Mouse (Mus musculus) lung, postnatal 14 days (tissue): ENCODE data around the gene Cadps2.

ENCODE experiments used
- DNase-seq: peaks from one replicate; pipeline ENCODE4 v3.0.0; 2021

Cadps2 gene

DNA sequence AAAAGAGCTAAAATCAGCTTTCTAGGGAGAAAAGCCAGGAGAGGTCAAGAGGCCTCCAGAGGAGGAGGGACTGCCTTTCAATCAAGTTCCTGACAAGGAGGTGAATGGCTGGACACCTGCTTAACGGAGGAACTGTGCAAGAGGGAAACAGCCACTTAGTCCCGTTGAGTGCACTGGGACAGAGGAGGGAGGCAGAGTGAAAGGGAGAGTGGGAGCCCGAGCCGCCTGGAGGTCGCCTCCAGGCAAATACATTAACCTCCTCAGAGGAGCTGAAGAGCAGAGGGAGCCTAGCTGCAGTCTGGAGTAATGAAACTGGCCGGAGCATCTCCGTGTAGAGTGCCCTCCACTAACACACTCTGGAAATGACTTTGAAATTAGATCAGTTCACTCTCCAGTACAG lies 485.7 kb downstream of the Cadps2 start:
- no peak for DNase-seq

GRCm38 (mm10) chr6:23337411-23338063 lies 501.7 kb downstream of the Cadps2 start:
- no peak for DNase-seq

DNA sequence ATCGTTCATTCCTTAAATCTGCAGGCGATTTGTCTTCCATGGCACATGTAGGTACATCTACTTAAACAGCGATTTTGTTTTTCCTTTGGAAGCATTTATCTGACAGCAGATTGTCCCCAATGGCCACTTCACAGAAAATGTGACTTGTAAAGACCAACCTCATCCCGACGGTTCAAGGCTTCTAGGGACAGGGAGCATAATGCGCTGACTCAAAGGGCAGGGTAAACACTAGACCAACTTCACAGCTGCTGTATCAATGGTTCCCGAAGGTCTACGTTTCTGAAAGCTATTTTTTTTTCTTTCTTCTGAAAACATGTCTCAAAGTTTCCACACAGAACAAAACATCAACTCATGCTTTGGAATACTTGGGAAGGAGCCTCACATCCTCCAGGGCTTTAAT lies 524.3 kb downstream of the Cadps2 start:
- no peak for DNase-seq

- no peak for DNase-seq
These were observed 524.9 kb downstream of the Cadps2 start for GRCm38 (mm10) chr6:23314291-23314690.

DNA sequence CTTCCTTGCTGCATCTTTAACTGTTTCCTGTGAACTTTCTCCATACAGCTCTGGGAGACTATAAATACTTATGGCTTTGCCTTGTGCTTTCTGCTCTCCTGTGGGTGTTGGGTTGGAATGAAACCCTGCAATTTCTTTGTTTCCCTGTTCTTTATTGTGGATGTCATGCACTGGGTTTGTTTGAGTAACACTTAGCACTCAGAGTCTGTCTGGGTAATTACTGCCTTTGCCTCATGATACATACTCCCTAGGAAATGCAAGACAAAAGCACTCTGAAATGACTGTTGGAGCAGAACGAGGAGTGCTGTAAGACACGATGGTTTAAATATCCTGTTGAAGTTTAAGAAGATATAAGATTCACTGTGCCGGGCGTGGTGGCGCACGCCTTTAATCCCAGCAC lies 533.2 kb downstream of the Cadps2 start:
- DNase-seq: no peak

DNA sequence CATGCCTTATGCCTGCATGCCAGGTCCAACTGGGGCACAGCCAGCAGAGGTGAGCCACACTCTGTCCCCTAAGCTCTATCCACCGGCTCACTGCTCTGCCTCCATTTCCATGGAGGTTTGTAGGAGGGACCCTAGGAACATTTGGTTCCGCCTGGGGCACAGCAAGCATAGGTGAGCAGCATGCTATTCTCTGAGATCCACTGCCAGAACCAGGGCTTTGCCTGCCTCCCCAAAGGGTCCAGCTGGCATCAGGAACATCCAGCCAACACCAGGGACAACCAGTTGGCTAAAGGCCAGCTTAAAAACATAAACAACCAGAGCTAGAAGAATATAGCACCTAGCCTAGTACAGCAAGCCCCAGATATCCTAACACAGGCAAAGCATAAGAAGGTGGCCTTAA lies 540.6 kb downstream of the Cadps2 start:
- no peak for DNase-seq

GRCm38 (mm10) chr6:23294685-23295084 lies 544.5 kb downstream of the Cadps2 start:
- no peak for DNase-seq

GRCm38 (mm10) chr6:23288752-23289151 lies 550.5 kb downstream of the Cadps2 start:
- no peak for DNase-seq

GRCm38 (mm10) chr6:23281514-23281820 lies 557.8 kb downstream of the Cadps2 start:
- no peak for DNase-seq

DNA sequence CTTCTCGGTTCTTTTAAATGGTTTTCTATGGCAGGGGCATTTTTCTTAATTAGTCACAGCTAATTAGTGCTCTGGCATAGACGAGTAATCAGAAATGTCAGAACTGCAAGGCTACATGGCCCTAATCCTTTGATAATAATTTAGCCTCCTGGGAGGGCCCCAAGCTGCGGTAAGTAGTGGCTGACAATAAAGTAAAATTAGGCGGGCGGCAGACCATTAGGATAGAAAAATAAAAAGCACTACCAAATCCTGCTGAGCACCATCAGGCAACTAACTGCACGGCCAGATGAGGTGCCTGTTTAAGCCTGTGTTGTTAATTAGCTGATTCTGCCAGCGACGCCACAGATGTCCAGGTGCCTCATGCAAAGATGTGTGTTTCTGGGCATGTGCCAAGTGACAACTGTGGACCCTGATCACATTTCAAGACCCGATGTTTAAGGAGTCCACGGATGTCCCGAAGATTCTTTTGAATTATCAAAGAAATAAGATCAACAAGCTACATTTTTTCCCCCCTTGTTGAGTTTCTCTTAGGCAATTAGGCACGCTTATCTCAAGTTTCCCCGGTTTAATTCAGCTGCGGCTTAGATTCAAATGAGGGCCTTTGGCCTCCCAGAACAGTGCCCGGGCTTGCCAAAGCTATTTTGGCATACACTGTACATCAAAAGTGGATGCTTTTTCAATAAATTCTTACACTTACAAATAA lies 558.3 kb downstream of the Cadps2 start:
- no peak for DNase-seq

- DNase-seq: no peak
These were observed 565.7 kb downstream of the Cadps2 start for GRCm38 (mm10) chr6:23273483-23273882.

GRCm38 (mm10) chr6:23272979-23273378 lies 566.2 kb downstream of the Cadps2 start:
- no peak for DNase-seq

- no peak for DNase-seq
These were observed 566.7 kb downstream of the Cadps2 start for GRCm38 (mm10) chr6:23272542-23272941.

DNA sequence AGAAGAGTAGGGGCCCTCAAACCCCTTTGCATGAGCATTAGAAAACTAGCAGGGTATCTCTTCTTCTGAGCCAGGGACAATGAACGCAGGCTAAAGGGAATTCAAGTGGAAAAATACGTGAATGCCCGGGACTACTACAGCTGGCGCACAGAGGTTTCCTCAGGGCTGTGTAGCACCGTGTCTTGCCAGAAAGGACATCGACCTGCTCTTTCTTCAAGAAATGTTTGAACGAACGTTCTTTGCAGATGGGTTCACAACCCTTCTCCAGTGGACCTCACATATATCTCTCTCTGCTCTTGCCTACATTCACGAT lies 578.5 kb downstream of the Cadps2 start:
- DNase-seq: no peak

- DNase-seq: no peak
These were observed 579.0 kb downstream of the Cadps2 start for GRCm38 (mm10) chr6:23260016-23260737.

DNA sequence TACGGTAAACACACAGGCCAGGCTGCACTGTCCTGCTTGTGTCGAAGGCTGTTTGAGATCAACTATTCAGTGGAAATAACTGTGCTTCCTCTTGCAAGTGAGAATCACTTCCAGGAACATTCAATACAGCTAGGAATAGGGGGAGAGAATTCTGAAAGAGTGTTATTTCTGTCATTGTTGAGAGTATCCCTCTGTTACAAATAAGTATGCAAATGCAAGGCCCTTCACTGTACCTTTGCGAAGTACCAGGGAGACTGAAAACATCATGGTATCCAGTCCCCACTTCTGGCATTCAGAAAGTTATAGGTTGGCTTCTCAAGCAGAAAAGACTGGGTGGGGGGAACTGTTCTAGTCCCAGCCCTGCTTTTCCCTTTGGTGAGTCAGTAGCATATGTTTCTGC lies 581.2 kb downstream of the Cadps2 start:
- no peak for DNase-seq

GRCm38 (mm10) chr6:23255161-23255560 lies 584.1 kb downstream of the Cadps2 start:
- DNase-seq: no peak

GRCm38 (mm10) chr6:23254644-23255043 lies 584.6 kb downstream of the Cadps2 start:
- no peak for DNase-seq

GRCm38 (mm10) chr6:23253353-23254311 lies 585.6 kb downstream of the Cadps2 start:
- no peak for DNase-seq

DNA sequence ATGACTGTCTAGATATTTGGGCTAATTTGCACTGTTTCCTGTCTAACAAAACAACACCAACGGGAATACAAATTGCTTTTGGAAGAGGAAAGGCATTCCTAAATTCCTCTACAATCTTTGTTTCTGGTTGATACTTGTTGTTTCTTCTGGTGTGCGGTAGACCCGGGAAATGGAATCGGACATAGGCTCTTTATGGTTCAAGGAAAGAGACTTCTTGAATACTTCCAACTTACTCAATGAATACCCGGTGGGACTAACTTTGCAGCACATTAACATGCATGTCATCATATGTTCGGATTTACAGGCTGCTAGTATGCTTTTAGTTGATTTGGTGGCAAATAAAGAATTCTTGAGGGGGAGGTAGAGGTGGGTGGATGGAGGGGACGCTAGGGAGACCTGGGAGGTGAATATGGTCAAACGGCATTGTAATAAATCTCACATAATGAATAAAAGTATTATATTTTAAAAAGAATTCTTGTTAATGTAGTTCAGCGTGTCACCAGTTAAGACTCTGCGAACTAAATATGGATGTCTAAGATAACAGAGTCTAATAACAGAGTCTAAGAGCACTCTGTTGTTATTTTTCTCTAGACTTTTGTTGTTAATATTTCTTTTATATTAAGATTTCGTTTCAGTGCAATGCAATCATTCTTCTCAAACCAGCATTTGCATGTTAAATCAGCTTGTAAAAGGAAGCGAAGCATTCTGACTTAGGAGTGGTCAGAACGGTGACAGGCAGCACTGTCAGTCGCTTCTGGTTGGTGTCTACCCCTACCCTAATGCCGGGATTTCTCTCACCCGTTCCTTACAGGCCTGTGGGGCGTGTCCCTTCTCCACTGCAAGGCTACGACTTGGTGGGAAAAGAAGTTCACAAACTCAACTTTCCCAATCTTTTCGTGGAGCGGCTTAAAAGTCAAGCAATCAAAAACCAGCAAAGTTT lies 586.8 kb downstream of the Cadps2 start:
- DNase-seq: no peak

GRCm38 (mm10) chr6:23251431-23251830 lies 587.8 kb downstream of the Cadps2 start:
- DNase-seq: no peak
